Mouse (Mus musculus): ENCODE data around the gene Olfr503. TPM values are rescaled to one million over a fixed set of nuclear protein-coding genes. Genes with fewer than 3 reads are reported as not detected.
"Not testable (repeated sequence)": the region's sequence is repeated elsewhere in the genome, so short reads cannot be mapped to it uniquely, and the experiment has no call there.

Olfr503 gene
- total RNA-seq (2021) = not detected
- long read RNA-seq, experiment 1 = 0 reads
- long read RNA-seq, experiment 2 = 0 reads

- H3K4me3 ChIP-seq; H3K27ac ChIP-seq; intact Hi-C loops (cut with DNase I); DNase-seq: not testable (repeated sequence)
These were observed at the start of gene Olfr503 for GRCm38 (mm10) chr7:108544227-108544626. Olfr503 (plus strand) TSS chr7:108544527.

DNA sequence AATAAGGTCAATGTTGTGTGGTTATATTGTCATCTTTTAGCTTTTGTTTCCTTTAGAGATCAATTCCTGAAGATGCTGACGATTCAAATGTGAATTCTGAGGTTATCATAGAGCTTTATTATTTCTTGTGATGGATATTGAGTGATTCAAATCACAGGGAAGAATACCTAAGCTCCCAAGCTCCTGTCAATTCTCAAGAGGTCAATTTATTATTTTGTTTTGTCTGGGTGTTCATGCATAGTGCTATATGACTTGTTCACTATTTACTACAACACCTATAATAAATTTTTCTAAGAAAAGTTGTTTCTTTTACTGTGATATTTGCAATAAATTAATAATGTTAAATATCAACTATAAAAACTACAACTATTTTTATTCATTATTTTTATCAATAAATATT is 19.4 kb upstream of the Olfr503 start, which contains the start of gene Olfr502:
Olfr502 (minus strand) TSS at position 101 of the 400 bp plus-strand sequence.
- intact Hi-C loops (cut with DNase I) = no loop called here
- no peak for DNase-seq
- no peak within 1 kb of the TSS for H3K4me3 ChIP-seq
- no peak within 1 kb of the TSS for H3K27ac ChIP-seq
- no peak for TF ChIP-seq CTCF (IDR thresholded peaks at IDR 0.05)

DNA sequence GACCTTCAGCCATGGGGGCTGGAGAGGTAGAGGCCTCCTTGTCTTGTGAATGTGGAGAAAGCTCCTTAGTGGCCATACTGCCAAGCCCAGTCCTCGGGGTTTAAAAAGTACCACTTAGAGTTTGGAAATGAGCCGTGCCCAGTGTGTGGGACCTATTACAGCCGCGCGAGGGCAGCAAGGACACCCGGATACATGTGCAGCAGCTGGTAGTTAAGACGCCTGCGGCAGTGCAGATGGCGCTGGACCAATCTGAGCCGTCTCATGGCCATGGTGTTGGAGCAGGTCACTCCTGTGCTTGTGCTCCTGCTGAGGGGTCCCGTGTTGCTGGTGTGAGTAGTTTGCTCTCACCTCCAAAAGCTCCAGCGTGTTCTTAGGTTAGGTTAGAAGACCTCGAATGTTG is 1.9 kb upstream of the Olfr503 start:
- H3K27ac ChIP-seq = no peak overlapping the region
- no peak for TF ChIP-seq CTCF (IDR thresholded peaks at IDR 0.05)
- intact Hi-C loops (cut with DNase I) = no loop called here

GRCm38 (mm10) chr7:108565693-108566092 is 21.4 kb downstream of the Olfr503 start, which contains the start of gene Olfr504:
Olfr504 (minus strand) TSS chr7:108565793.
- TF ChIP-seq CTCF (IDR thresholded peaks at IDR 0.05) = no peak
- intact Hi-C loops (cut with DNase I) = no loop called here
- DNase-seq = no peak
- H3K4me3 ChIP-seq = no peak within 1 kb of the TSS
- no peak within 1 kb of the TSS for H3K27ac ChIP-seq

More for the DNA sequence above, 1.9 kb upstream of the Olfr503 start:
- no peak overlapping the region for H3K4me3 ChIP-seq
- no peak for DNase-seq

DNA sequence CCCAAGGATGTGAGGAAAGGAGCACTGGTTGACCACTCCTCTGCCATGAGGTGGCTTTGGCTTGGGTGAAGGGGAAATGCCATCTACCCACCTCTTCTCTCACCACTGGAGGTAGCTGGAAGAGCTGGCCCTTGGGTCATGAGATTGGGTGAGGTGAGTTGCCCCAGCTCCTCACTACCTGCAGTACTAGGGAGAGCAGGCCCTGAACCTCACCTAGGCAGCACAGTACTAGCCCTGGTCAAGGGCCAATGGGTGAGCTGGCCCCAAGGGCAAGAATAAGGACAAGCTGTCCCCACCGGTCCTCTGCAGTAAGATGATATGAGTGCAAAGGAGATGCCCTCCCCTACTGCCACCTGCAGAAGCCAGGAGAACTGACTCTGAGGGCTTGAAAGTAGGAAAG is 45.5 kb downstream of the Olfr503 start:
- intact Hi-C loops (cut with DNase I) = no loop called here
- no peak for TF ChIP-seq CTCF (IDR thresholded peaks at IDR 0.05)
- DNase-seq = no peak

More for the DNA sequence above, 45.5 kb downstream of the Olfr503 start:
- Histone ChIP-seq H3K27ac (no peak overlapping the region), H3K4me3 (no peak overlapping the region)

Other genes starting within 250 kb of the Olfr503 start
- gene Olfr491, start 231.1 kb upstream of the Olfr503 start, total RNA-seq (2021) = not detected
- gene Olfr492, start 220.9 kb upstream of the Olfr503 start, total RNA-seq (2021) = not detected
- not detected for gene Olfr493, start 197.5 kb upstream of the Olfr503 start, total RNA-seq (2021)
- gene Olfr494, start 179.2 kb upstream of the Olfr503 start, total RNA-seq (2021) = not detected
- not detected for gene Olfr495, start 151.4 kb upstream of the Olfr503 start, total RNA-seq (2021)
- not detected for gene Olfr497, start 124.1 kb upstream of the Olfr503 start, total RNA-seq (2021)
- not detected for gene Olfr498, start 79.2 kb upstream of the Olfr503 start, total RNA-seq (2021)
- not detected for gene Olfr502, start 19.5 kb upstream of the Olfr503 start, total RNA-seq (2021)
- not detected for gene Olfr504, start 21.3 kb downstream of the Olfr503 start, total RNA-seq (2021)
- not detected for gene Olfr506, start 66.3 kb downstream of the Olfr503 start, total RNA-seq (2021)
- not detected for gene Olfr507, start 77.3 kb downstream of the Olfr503 start, total RNA-seq (2021)
- gene Olfr508, start 85.5 kb downstream of the Olfr503 start, total RNA-seq (2021) = not detected
- gene Olfr509, start 107.4 kb downstream of the Olfr503 start, total RNA-seq (2021) = not detected
- gene Olfr510, start 121.9 kb downstream of the Olfr503 start, total RNA-seq (2021) = not detected
- not detected for gene Olfr512, start 168.8 kb downstream of the Olfr503 start, total RNA-seq (2021)
- not detected for gene Olfr513, start 206.4 kb downstream of the Olfr503 start, total RNA-seq (2021)